Mouse (Mus musculus) MN1 (cell line): Measurements from ENCODE around the gene Gpr68.
A peak's percentile ranks its signal among the peaks of the same experiment; 100 is the strongest.

ENCODE experiments used
- DNase-seq: peaks from one replicate; pipeline ENCODE4 v3.0.0-alpha.2; 2016; ENCODE audit warnings: low spot score

Gene Gpr68

GRCm38 (mm10) chr12:100871841-100872240, 36.2 kb downstream of the Gpr68 start:
- DNase-seq, result no peak

- DNase-seq, result no peak
Observed at GRCm38 (mm10) chr12:100871234-100871633, 36.8 kb downstream of the Gpr68 start.

- no peak for DNase-seq
Observed at GRCm38 (mm10) chr12:100868049-100868622, 39.9 kb downstream of the Gpr68 start.

GRCm38 (mm10) chr12:100867097-100867496, 40.9 kb downstream of the Gpr68 start:
- no peak for DNase-seq

GRCm38 (mm10) chr12:100865509-100866078, 42.4 kb downstream of the Gpr68 start:
- DNase-seq, result no peak

GRCm38 (mm10) chr12:100865072-100865471, 42.9 kb downstream of the Gpr68 start:
- no peak for DNase-seq

- peak; percentile 11 for DNase-seq
Observed at GRCm38 (mm10) chr12:100862856-100863446, 45.0 kb downstream of the Gpr68 start.

GRCm38 (mm10) chr12:100862272-100862671, 45.7 kb downstream of the Gpr68 start:
- DNase-seq, result no peak

GRCm38 (mm10) chr12:100857791-100858190, 50.2 kb downstream of the Gpr68 start:
- no peak for DNase-seq

GRCm38 (mm10) chr12:100856337-100856736, 51.7 kb downstream of the Gpr68 start:
- no peak for DNase-seq

- no peak for DNase-seq
Observed at GRCm38 (mm10) chr12:100852370-100852769, 55.6 kb downstream of the Gpr68 start.

- peak; percentile 61 for DNase-seq
Observed at GRCm38 (mm10) chr12:100849421-100850138, 58.4 kb downstream of the Gpr68 start.

- no peak for DNase-seq
Observed at GRCm38 (mm10) chr12:100847437-100848080, 60.4 kb downstream of the Gpr68 start.

- no peak for DNase-seq
Observed at GRCm38 (mm10) chr12:100846566-100846965, 61.4 kb downstream of the Gpr68 start.

- no peak for DNase-seq
Observed at GRCm38 (mm10) chr12:100845829-100846228, 62.2 kb downstream of the Gpr68 start.

GRCm38 (mm10) chr12:100844546-100844945, 63.5 kb downstream of the Gpr68 start:
- no peak for DNase-seq

- DNase-seq, result no peak
Observed at GRCm38 (mm10) chr12:100843171-100843570, 64.8 kb downstream of the Gpr68 start.

GRCm38 (mm10) chr12:100841211-100841792, 66.7 kb downstream of the Gpr68 start:
- DNase-seq, result peak; percentile 69

GRCm38 (mm10) chr12:100839926-100840325, 68.1 kb downstream of the Gpr68 start:
- no peak for DNase-seq

- DNase-seq, result no peak
Observed at GRCm38 (mm10) chr12:100839079-100839600, 68.9 kb downstream of the Gpr68 start.

GRCm38 (mm10) chr12:100837208-100837607, 70.8 kb downstream of the Gpr68 start:
- DNase-seq, result no peak
